Mouse (Mus musculus): ENCODE measurements around the gene Fmnl2.

Gene Fmnl2

GRCm38 (mm10) chr2:53047031-53047430 is 189.4 kb downstream of the Fmnl2 start:
- no peak for DNase-seq (ENCODE audit: low read depth)

DNA sequence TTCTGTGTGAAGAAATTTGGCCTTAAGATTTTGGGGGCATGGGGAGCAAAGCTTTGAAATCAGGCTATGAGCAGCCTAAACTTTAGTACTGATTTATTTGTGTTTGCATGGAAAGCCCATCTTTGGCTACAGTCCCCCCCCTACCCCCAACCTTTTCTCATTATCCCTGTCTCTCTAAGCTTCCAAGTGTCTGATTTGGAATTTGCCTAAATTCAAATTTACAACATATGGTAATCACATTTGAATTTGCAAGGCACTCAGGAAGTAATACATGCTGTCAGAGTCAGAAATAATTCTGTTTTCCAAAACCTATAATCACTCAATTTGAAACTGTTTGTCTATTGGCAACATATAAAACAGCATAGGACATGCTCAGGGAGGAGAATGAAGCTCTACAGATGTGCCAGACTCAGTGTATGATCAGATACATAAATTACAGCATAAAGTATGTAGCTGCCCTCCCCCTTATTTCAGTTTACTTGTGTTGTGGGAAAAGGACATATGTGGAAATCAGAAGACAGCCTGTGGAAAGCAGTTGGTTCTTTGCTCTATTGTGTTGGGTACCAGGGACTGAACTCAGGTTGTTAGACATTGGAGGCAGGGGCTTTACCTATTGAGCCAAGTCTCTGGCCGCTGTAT is 190.2 kb downstream of the Fmnl2 start:
- DNase-seq (ENCODE audit: low read depth) = no peak

- no peak for DNase-seq (ENCODE audit: low read depth)
Measured at GRCm38 (mm10) chr2:53050376-53050775, 192.7 kb downstream of the Fmnl2 start.

- peak; percentile 18 for DNase-seq (ENCODE audit: low read depth)
Measured at GRCm38 (mm10) chr2:53051502-53051901, 193.8 kb downstream of the Fmnl2 start.

- DNase-seq (ENCODE audit: low read depth) = no peak
Measured at GRCm38 (mm10) chr2:53053714-53054113, 196.1 kb downstream of the Fmnl2 start.

DNA sequence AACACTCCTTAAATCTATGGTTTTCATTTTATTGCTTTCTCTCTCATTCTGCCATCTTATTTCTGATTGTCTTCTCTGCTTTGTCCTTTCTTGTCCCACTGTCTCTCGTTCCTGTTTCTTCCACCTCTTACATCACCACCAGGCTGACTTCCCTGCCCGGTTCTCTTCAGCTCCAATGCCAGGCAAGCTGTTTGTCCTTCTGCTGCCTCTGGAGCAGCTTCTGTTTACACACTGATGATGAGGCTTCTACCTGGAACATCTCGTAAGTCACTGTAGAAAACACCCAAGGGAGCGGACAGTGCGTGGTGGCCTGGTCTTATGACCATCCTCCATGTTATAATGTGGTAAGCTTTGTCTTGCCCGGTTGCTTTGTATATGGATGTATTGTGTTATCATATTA is 198.9 kb downstream of the Fmnl2 start:
- no peak for DNase-seq (ENCODE audit: low read depth)

- DNase-seq (ENCODE audit: low read depth) = no peak
Measured at GRCm38 (mm10) chr2:53057291-53057690, 199.6 kb downstream of the Fmnl2 start.

GRCm38 (mm10) chr2:53061363-53062000 is 203.8 kb downstream of the Fmnl2 start:
- DNase-seq (ENCODE audit: low read depth) = no peak

GRCm38 (mm10) chr2:53066973-53067372 is 209.3 kb downstream of the Fmnl2 start:
- DNase-seq (ENCODE audit: low read depth) = no peak

DNA sequence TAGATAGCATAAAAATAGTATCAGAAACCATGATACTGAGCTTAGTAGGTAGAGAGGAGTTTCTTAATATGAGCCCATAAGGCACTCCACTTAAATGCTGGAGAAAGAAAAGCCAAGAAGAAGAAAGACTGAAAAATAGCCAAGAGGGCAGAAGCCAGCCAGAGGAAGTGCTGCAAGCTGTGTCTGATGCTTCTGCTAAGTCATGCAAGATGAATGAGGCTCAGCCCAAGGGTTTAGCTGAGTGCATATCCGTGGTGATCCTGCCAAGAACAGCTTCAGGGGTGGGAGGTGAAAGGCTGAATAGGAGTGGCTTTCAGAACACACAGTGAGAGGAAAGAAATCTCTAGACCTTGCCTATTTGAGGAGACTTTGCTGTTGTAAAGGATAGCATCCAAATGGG is 212.9 kb downstream of the Fmnl2 start:
- no peak for DNase-seq (ENCODE audit: low read depth)

DNA sequence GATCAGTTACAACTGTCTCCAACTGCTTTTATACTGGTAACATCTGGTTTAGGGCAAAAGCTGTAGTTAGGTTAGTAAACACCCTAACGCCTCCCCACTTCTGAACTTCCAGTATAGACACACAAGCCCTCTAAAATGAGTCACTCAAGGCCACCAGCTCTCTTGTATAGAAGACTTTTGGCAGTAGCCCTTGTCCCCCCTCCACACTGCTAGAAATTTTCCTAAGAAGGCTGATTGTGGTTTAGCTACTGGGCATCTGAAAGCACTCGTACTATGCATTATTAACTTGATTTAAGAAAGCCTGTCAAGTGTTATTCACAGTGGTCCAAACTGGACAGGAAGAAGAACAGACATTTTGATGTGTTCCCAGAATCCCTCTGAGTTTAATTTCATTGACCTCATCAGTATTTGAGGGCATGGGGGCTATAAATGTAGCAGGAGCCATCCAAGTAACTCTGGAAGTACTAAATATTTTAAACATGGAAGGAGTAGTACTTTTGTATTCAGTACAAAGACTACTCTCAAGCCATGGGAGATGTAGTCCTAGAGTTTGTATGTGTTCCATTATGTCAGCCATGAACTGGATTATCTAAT is 222.1 kb downstream of the Fmnl2 start:
- DNase-seq (ENCODE audit: low read depth) = no peak

- DNase-seq (ENCODE audit: low read depth) = no peak
Measured at GRCm38 (mm10) chr2:53082045-53082444, 224.4 kb downstream of the Fmnl2 start.

GRCm38 (mm10) chr2:53082501-53082900 is 224.8 kb downstream of the Fmnl2 start:
- DNase-seq (ENCODE audit: low read depth) = no peak

DNA sequence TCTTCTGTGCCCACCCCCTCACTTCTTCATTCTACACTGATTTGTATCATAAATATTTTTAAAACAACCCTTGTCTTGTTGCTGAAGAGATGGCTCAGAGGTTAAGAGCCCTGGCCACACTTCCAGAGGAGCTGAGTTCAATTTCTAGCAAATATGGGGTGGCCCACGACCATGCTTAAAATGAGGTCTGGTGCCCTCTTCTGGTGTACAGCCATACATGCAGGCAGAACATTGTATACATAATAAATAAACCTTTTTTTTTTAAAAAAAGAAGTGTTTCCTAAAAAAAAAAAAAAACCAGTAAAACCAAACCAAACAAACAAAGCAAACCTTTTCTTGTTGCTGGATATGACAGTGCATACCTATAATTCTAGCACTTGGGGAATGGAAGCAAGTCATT is 225.6 kb downstream of the Fmnl2 start:
- DNase-seq (ENCODE audit: low read depth) = peak; percentile 35

- DNase-seq (ENCODE audit: low read depth) = peak; percentile 64
Measured at GRCm38 (mm10) chr2:53085617-53086202, 228.1 kb downstream of the Fmnl2 start.

DNA sequence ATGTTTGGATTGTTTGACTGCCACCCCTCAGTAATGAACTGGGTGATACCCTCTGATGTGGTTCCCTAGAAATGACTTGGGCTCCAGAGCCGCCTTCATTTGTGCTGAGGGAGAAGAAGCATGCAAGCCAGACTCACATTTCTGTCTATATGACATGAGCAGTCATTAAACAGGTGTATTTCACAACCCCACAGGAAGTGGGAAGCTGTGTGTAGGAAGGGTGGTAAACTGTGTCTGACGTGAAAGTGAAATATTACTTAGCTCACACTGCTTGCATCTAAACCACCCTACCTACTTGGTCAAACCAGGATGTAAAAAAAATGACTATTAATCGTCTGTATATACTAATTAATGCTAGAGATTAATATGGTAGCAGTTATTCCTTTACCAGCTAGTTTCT is 231.1 kb downstream of the Fmnl2 start:
- peak; percentile 50 for DNase-seq (ENCODE audit: low read depth)

GRCm38 (mm10) chr2:53095031-53095430 is 237.4 kb downstream of the Fmnl2 start:
- peak; percentile 59 for DNase-seq (ENCODE audit: low read depth)

DNA sequence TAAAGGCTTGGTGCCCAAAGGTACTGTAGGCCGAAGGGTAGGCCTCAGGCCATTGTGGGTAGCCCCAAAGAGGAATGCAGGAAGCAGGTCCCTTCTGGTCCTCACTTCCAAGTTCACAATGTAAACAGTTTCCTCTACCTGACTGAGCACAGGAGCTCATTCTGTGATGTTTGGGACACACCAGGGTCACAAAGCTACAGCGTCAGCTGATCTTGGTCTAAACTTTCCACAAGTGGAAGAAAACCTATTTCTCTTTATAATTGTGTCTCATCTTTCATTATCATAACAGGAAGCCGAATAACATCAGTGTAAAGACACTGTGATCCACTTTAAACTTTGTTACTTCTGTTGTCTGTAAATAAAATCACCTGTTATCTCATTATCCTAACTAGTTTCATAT is 237.8 kb downstream of the Fmnl2 start:
- no peak for DNase-seq (ENCODE audit: low read depth)

GRCm38 (mm10) chr2:53100093-53100492 is 242.4 kb downstream of the Fmnl2 start:
- no peak for DNase-seq (ENCODE audit: low read depth)

- peak; percentile 67 for DNase-seq (ENCODE audit: low read depth)
Measured at GRCm38 (mm10) chr2:53101885-53102740, 244.5 kb downstream of the Fmnl2 start.

GRCm38 (mm10) chr2:53102901-53103300 is 245.2 kb downstream of the Fmnl2 start:
- DNase-seq (ENCODE audit: low read depth) = no peak

- DNase-seq (ENCODE audit: low read depth) = no peak
Measured at GRCm38 (mm10) chr2:53105408-53105807, 247.7 kb downstream of the Fmnl2 start.
